ENCODE assay signal across 30 mouse cellular contexts in the genomic region with DNA sequence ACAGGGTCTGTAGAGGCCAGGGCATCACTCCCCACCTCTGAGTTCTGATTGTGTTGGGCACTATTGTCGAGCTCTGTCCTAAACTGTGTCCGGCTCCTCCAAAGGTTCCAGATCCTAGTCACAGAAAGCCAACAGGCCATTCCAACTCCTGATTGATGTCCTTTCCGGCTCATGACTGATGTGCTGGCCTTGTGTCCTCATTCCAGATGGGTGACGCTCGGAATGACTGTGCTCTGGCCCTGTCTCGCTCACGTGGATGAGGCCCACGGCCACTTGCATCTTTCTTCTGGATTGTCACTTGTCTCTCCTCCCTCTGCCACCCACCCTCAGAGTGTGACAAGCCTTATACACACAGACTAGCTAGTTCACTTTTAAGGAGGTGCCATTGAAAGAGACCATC. TPM values are rescaled to one million over a fixed set of nuclear protein-coding genes. Genes with fewer than 3 reads are reported as not detected.
DNase-seq lines count a peak whose midpoint lies in the region; ATAC-seq lines count a peak whose summit lies in the region.
"Had no signal": no experiment of that assay in that cellular context is flagged by ENCODE, and none has a peak within 500 bp of the region (broad histone marks: within the 10 kb centered on the region; RNA-seq: fewer than 3 reads in every experiment).

No protein-coding gene starts in this region.

- H3K9ac ChIP-seq in lung, embryonic 16.5 days (ENCODE audit: low read length): no peak overlapping the region
- no peak overlapping the region for H3K9ac ChIP-seq in limb, embryonic 13.5 days
- no peak overlapping the region for H3K9ac ChIP-seq in liver, embryonic 11.5 days (ENCODE audit: low read depth, low read length)
- H3K9ac ChIP-seq: heart, embryonic 15.5 days; hindbrain, embryonic 14.5 days; limb, embryonic 15.5 days; liver, embryonic 15.5 days; midbrain, embryonic 12.5 days had no signal

- no peak overlapping the region for H3K4me2 ChIP-seq in lung, embryonic 16.5 days (ENCODE audit: low read depth, low read length)
- H3K4me2 ChIP-seq in limb, embryonic 13.5 days (replicated peaks): no peak overlapping the region
- H3K4me2 ChIP-seq in liver, embryonic 11.5 days: no peak overlapping the region
- H3K4me2 ChIP-seq: heart, embryonic 15.5 days; hindbrain, embryonic 14.5 days; limb, embryonic 15.5 days; liver, embryonic 15.5 days; midbrain, embryonic 12.5 days had no signal

- no peaks in the 10 kb centered on the region for H3K36me3 ChIP-seq in lung, embryonic 16.5 days (ENCODE audit: control insufficient read depth, insufficient read depth, low read length)
- no peaks in the 10 kb centered on the region for H3K36me3 ChIP-seq in limb, embryonic 13.5 days
- no peaks in the 10 kb centered on the region for H3K36me3 ChIP-seq in liver, embryonic 11.5 days (ENCODE audit: control insufficient read depth, insufficient read depth, low read length)
- H3K36me3 ChIP-seq: heart, embryonic 15.5 days; limb, embryonic 15.5 days; liver, embryonic 15.5 days; midbrain, embryonic 12.5 days had no signal

- peak overlapping the region; percentile 15 for H3K27ac ChIP-seq in lung, embryonic 16.5 days (ENCODE audit: low read length)
- H3K27ac ChIP-seq in limb, embryonic 13.5 days: 0 out of 2 replicates have a peak overlapping the region, but pooled peaks have one; percentile 10
- H3K27ac ChIP-seq in liver, embryonic 11.5 days (ENCODE audit: low read depth, low read length): no peak overlapping the region
- H3K27ac ChIP-seq: heart, embryonic 15.5 days; hindbrain, embryonic 14.5 days; kidney, postnatal 0 days; limb, embryonic 15.5 days; liver, embryonic 15.5 days; midbrain, embryonic 12.5 days had no signal

- no peaks in the 10 kb centered on the region for H3K9me3 ChIP-seq in lung, embryonic 16.5 days (ENCODE audit: control insufficient read depth, low read length)
- no peaks in the 10 kb centered on the region for H3K9me3 ChIP-seq in limb, embryonic 13.5 days
- H3K9me3 ChIP-seq in liver, embryonic 11.5 days (ENCODE audit: control insufficient read depth, low read length): no peaks in the 10 kb centered on the region
- H3K9me3 ChIP-seq: heart, embryonic 15.5 days; limb, embryonic 15.5 days; liver, embryonic 15.5 days; midbrain, embryonic 12.5 days had no signal

- no peaks in the 10 kb centered on the region for H3K27me3 ChIP-seq in lung, embryonic 16.5 days (ENCODE audit: control insufficient read depth, insufficient read depth, low read depth, low read length)
- H3K27me3 ChIP-seq in limb, embryonic 13.5 days: no peaks in the 10 kb centered on the region
- no peaks in the 10 kb centered on the region for H3K27me3 ChIP-seq in liver, embryonic 11.5 days (replicated peaks; ENCODE audit: control insufficient read depth, insufficient read depth, low read length)
- H3K27me3 ChIP-seq: heart, embryonic 15.5 days; limb, embryonic 15.5 days; liver, embryonic 15.5 days had no signal

- peaks cover 43% of the 10 kb centered on the region for H3K4me1 ChIP-seq in lung, embryonic 16.5 days (replicated peaks; ENCODE audit: control insufficient read depth, insufficient read depth, low read length)
- peaks cover 36% of the 10 kb centered on the region for H3K4me1 ChIP-seq in limb, embryonic 13.5 days
- peaks cover 5% of the 10 kb centered on the region for H3K4me1 ChIP-seq in liver, embryonic 11.5 days (replicated peaks; ENCODE audit: control insufficient read depth, insufficient read depth, low read length)
- H3K4me1 ChIP-seq: liver, embryonic 15.5 days had no signal

- WGBS in lung, embryonic 16.5 days: 55% methylated on average over 8 of the region's 8 CpGs
- whole genome bisulfite sequencing in limb, embryonic 13.5 days: 90% methylated on average over 8 of the region's 8 CpGs
- WGBS in liver, embryonic 11.5 days: 89% methylated on average over 8 of the region's 8 CpGs

- no peak for DNase-seq in lung, adult 18-20 months
- DNase-seq in adrenal gland, postnatal 14 days: peak; percentile 84
- no peak for DNase-seq in liver, embryonic 11.5 days (ENCODE audit: low spot score)
- no peak for DNase-seq in frontal cortex, postnatal 14 days (ENCODE audit: low spot score in 2 of 2)
- DNase-seq: cerebellum, adult 11 months; cerebellum, postnatal 14 days; gastrocnemius, postnatal 14 days; heart, postnatal 4 days; kidney, adult 18-20 months; layer of hippocampus, adult 9-11 months had no signal

- ATAC-seq in lung, embryonic 16.5 days (ENCODE audit: low read depth): no peak
- ATAC-seq in limb, embryonic 13.5 days (ENCODE audit: low FRiP score, low read depth): no peak
- ATAC-seq in activated CD4-positive, CD25-positive, alpha-beta regulatory T cell, adult 4 months: no peak
- ATAC-seq in liver, embryonic 11.5 days (replicated peaks; ENCODE audit: low FRiP score): no peak
- ATAC-seq: forebrain, embryonic 14.5 days; inflammation-experienced regulatory T-cells, adult 6 months had no signal

- H3K4me3 ChIP-seq in lung, embryonic 16.5 days (ENCODE audit: low read length): no peak overlapping the region
- no peak overlapping the region for H3K4me3 ChIP-seq in limb, embryonic 13.5 days
- H3K4me3 ChIP-seq in liver, embryonic 11.5 days (ENCODE audit: low read depth, low read length): no peak overlapping the region
- H3K4me3 ChIP-seq: heart, embryonic 15.5 days; limb, embryonic 15.5 days; liver, embryonic 15.5 days; midbrain, embryonic 12.5 days had no signal

RNA-seq across cellular contexts. Expression of a gene that starts 18.1 kb away (rescaled TPM):
- 175 and 183 TPM in 2 replicates for polyA plus RNA-seq in lung, embryonic 16.5 days (2015; fragmentation: Nextera tagmentation; extraction: Ambion mirVana)
- 40.1 and 59.6 TPM in 2 replicates for total RNA-seq in adrenal gland, postnatal 14 days (2021)
- 180 and 183 TPM in 2 replicates for polyA plus RNA-seq in limb, embryonic 13.5 days (2015; fragmentation: Nextera tagmentation; extraction: Ambion mirVana)
- polyA plus RNA-seq in activated CD4-positive, CD25-positive, alpha-beta regulatory T cell, adult 4 months (2017; shearing (Covaris generic)): under 1 TPM; 0.28 to 0.44 TPM
- polyA plus RNA-seq in liver, embryonic 11.5 days (2014; fragmentation: Nextera tagmentation; extraction: Ambion mirVana): 27.6 and 28.2 TPM in 2 replicates
- total RNA-seq: MEL had no signal

RNA-seq across cellular contexts. Expression of a gene that starts 42.9 kb away (rescaled TPM):
- polyA plus RNA-seq in lung, embryonic 16.5 days (2015; fragmentation: Nextera tagmentation; extraction: Ambion mirVana): 0.70 TPM in 1 of 2 replicates, not detected in the other
- total RNA-seq in adrenal gland, postnatal 14 days (2021): 1.3 and 46.7 TPM in 2 replicates
- polyA plus RNA-seq in limb, embryonic 13.5 days (2015; fragmentation: Nextera tagmentation; extraction: Ambion mirVana): not detected in 2 replicates
- polyA plus RNA-seq in activated CD4-positive, CD25-positive, alpha-beta regulatory T cell, adult 4 months (2017; shearing (Covaris generic)): not detected
- 31.8 and 34.4 TPM in 2 replicates for polyA plus RNA-seq in liver, embryonic 11.5 days (2014; fragmentation: Nextera tagmentation; extraction: Ambion mirVana)
- total RNA-seq: gastrocnemius, postnatal 14 days; heart, adult 8-10 months; heart, postnatal 4 days; left cerebral cortex, adult 18-20 months; left cerebral cortex, postnatal 25 days; megakaryocyte progenitor cell, adult 5-6 weeks; MEL; monocyte, adult 5-6 weeks; neutrophil, adult 5-6 weeks had no signal
- polyA plus RNA-seq: C2C12; forebrain, embryonic 14.5 days; heart, embryonic 15.5 days; hindbrain, embryonic 14.5 days; inflammation-experienced regulatory T-cells, adult 6 months; limb, embryonic 15.5 days; midbrain, embryonic 12.5 days; thymus, postnatal 0 days had no signal

Comparison
In these comparisons a context has a peak if more than half of its experiments do, and no peak if none do; other contexts are left out.
1. RNA of a gene that starts 18.1 kb away (polyA plus RNA-seq): 180 to 183 TPM in limb, embryonic 13.5 days, 175 to 183 TPM in lung, embryonic 16.5 days and 27.6 to 28.2 TPM in liver, embryonic 11.5 days; 0.28 to 0.44 TPM in activated CD4-positive, CD25-positive, alpha-beta regulatory T cell, adult 4 months; every median in the first group is over 10 times any median in the second.
2. RNA of a gene that starts 42.9 kb away (polyA plus RNA-seq): 31.8 to 34.4 TPM in liver, embryonic 11.5 days; 0.70 TPM in lung, embryonic 16.5 days, not detected in limb, embryonic 13.5 days and not detected in activated CD4-positive, CD25-positive, alpha-beta regulatory T cell, adult 4 months; every median in the first group is over 10 times any median in the second.